Mouse (Mus musculus) heart, postnatal 0 days (tissue): ENCODE measurements around the gene Asb8.

Experiments used
- CTCF ChIP-seq: IDR thresholded peaks from 2 replicates; pipeline ENCODE4 v1.5.1; 2016; ENCODE audit warnings: antibody characterized with exemption, control low read depth, low read depth
- EP300 ChIP-seq: IDR thresholded peaks from 2 replicates; pipeline ENCODE4 v1.6.1; 2016; ENCODE audit warnings: antibody characterized with exemption, low read depth

DNA sequence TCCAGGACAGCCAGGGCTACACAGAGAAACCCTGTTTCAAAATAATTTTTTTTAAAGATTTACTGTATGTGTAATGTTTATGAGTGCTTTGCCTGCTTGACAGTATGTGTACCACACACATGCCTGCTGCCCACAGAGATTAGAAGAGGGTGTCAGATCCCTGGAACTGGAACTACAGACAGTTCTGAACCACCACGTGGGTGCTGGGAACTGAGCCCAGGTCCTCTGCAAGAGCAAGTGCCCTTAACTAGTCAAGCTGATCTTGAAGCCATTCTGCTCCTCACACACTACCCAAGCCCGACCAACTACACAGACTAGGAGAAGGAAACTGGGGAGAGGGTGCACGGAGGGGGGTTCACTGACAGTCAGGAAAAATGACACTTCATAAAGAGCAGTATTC, 32.0 kb downstream of the Asb8 start:
- TF ChIP-seq CTCF (no peak), EP300 (no peak)
